Mouse (Mus musculus): ENCODE results near the gene Kcnb1. TPM values are rescaled to one million over a fixed set of nuclear protein-coding genes. Genes with fewer than 3 reads are reported as not detected.

Gene Kcnb1
- polyA plus RNA-seq, 1 experiment from 2014 or later, result 3.5 TPM

- ATAC-seq (ENCODE audit: low FRiP score) (no peak), DNase-seq (ENCODE audit: low spot score) (no peak)
- WGBS, result 83% methylated on average over 8 of the region's 8 CpGs
- no peak overlapping the region for H3K9ac ChIP-seq
- no peak overlapping the region for H3K27ac ChIP-seq
- H3K27me3 ChIP-seq (ENCODE audit: control insufficient read depth, insufficient read depth, low read length), result no peaks in the 10 kb centered on the region
- 0 out of 2 replicates have a peak, but pooled peaks cover 5% of the 10 kb centered on the region for H3K4me1 ChIP-seq (replicated peaks; ENCODE audit: control insufficient read depth, insufficient read depth, low read length)
- no peak overlapping the region for H3K4me3 ChIP-seq (replicated peaks; ENCODE audit: low read length)
- peaks cover 4% of the 10 kb centered on the region; the same call in 1 of the 2 replicates for H3K36me3 ChIP-seq (replicated peaks; ENCODE audit: control insufficient read depth, insufficient read depth)
- H3K4me2 ChIP-seq (replicated peaks), result no peak overlapping the region
- no peaks in the 10 kb centered on the region for H3K9me3 ChIP-seq (ENCODE audit: control insufficient read depth, low read length)
Measured at GRCm38 (mm10) chr2:167181096-167181495, 8.9 kb downstream of the Kcnb1 start.

GRCm38 (mm10) chr2:167179301-167179700 is 10.7 kb downstream of the Kcnb1 start:
- no peak for ATAC-seq (ENCODE audit: low FRiP score)
- H3K36me3 ChIP-seq (replicated peaks; ENCODE audit: control insufficient read depth, insufficient read depth), result peaks cover 4% of the 10 kb centered on the region; the same call in 1 of the 2 replicates
- no peaks in the 10 kb centered on the region for H3K9me3 ChIP-seq (ENCODE audit: control insufficient read depth, low read length)
- no peak overlapping the region for H3K27ac ChIP-seq
- no peak for DNase-seq (ENCODE audit: low spot score)
- WGBS, result 89% methylated on average over 10 of the region's 10 CpGs
- H3K27me3 ChIP-seq (ENCODE audit: control insufficient read depth, insufficient read depth, low read length), result no peaks in the 10 kb centered on the region
- 0 out of 2 replicates have a peak, but pooled peaks cover 2% of the 10 kb centered on the region for H3K4me1 ChIP-seq (replicated peaks; ENCODE audit: control insufficient read depth, insufficient read depth, low read length)
- no peak overlapping the region for H3K4me3 ChIP-seq (replicated peaks; ENCODE audit: low read length)
- H3K9ac ChIP-seq, result no peak overlapping the region
- no peak overlapping the region for H3K4me2 ChIP-seq (replicated peaks)

- WGBS, result 63% methylated on average over 10 of the region's 10 CpGs
Measured at GRCm38 (mm10) chr2:167177231-167177641, 12.7 kb downstream of the Kcnb1 start.

GRCm38 (mm10) chr2:167175284-167175683 is 14.7 kb downstream of the Kcnb1 start:
- Histone ChIP-seq H3K4me1 (replicated peaks; ENCODE audit: control insufficient read depth, insufficient read depth, low read length) (no peaks in the 10 kb centered on the region), H3K9me3 (ENCODE audit: control insufficient read depth, low read length) (no peaks in the 10 kb centered on the region), H3K27ac (no peak overlapping the region), H3K4me2 (replicated peaks) (no peak overlapping the region), H3K9ac (no peak overlapping the region), H3K27me3 (ENCODE audit: control insufficient read depth, insufficient read depth, low read length) (no peaks in the 10 kb centered on the region), H3K4me3 (replicated peaks; ENCODE audit: low read length) (no peak overlapping the region), H3K36me3 (replicated peaks; ENCODE audit: control insufficient read depth, insufficient read depth) (no peaks in the 10 kb centered on the region; the same call in 1 of the 2 replicates)
- ATAC-seq (ENCODE audit: low FRiP score), result no peak
- 91% methylated on average over 6 of the region's 6 CpGs for WGBS
- no peak for DNase-seq (ENCODE audit: low spot score)

More at GRCm38 (mm10) chr2:167177231-167177641, 12.7 kb downstream of the Kcnb1 start:
- Histone ChIP-seq H3K27me3 (ENCODE audit: control insufficient read depth, insufficient read depth, low read length) (no peaks in the 10 kb centered on the region), H3K36me3 (replicated peaks; ENCODE audit: control insufficient read depth, insufficient read depth) (no peaks in the 10 kb centered on the region; the same call in 1 of the 2 replicates), H3K4me3 (replicated peaks; ENCODE audit: low read length) (no peak overlapping the region), H3K9me3 (ENCODE audit: control insufficient read depth, low read length) (no peaks in the 10 kb centered on the region), H3K27ac (no peak overlapping the region), H3K4me1 (replicated peaks; ENCODE audit: control insufficient read depth, insufficient read depth, low read length) (no peaks in the 10 kb centered on the region), H3K9ac (no peak overlapping the region), H3K4me2 (replicated peaks) (no peak overlapping the region)
- DNase-seq (ENCODE audit: low spot score) (no peak), ATAC-seq (ENCODE audit: low FRiP score) (no peak)

GRCm38 (mm10) chr2:167173051-167173875 is 16.7 kb downstream of the Kcnb1 start:
- Histone ChIP-seq H3K9ac (no peak overlapping the region), H3K4me3 (replicated peaks; ENCODE audit: low read length) (no peak overlapping the region), H3K27me3 (ENCODE audit: control insufficient read depth, insufficient read depth, low read length) (no peaks in the 10 kb centered on the region), H3K9me3 (ENCODE audit: control insufficient read depth, low read length) (no peaks in the 10 kb centered on the region), H3K27ac (no peak overlapping the region), H3K36me3 (replicated peaks; ENCODE audit: control insufficient read depth, insufficient read depth) (no peaks in the 10 kb centered on the region; the same call in 1 of the 2 replicates), H3K4me2 (replicated peaks) (no peak overlapping the region), H3K4me1 (replicated peaks; ENCODE audit: control insufficient read depth, insufficient read depth, low read length) (no peaks in the 10 kb centered on the region)
- 80% methylated on average over 5 of the region's 5 CpGs for WGBS
- ATAC-seq (ENCODE audit: low FRiP score) (no peak), DNase-seq (ENCODE audit: low spot score) (no peak)

GRCm38 (mm10) chr2:167167515-167168212 is 22.3 kb downstream of the Kcnb1 start:
- 65% methylated on average over 11 of the region's 11 CpGs for WGBS
- Histone ChIP-seq H3K9me3 (ENCODE audit: control insufficient read depth, low read length) (no peaks in the 10 kb centered on the region), H3K27me3 (ENCODE audit: control insufficient read depth, insufficient read depth, low read length) (no peaks in the 10 kb centered on the region), H3K4me2 (replicated peaks) (no peak overlapping the region), H3K27ac (no peak overlapping the region), H3K4me1 (replicated peaks; ENCODE audit: control insufficient read depth, insufficient read depth, low read length) (no peaks in the 10 kb centered on the region), H3K4me3 (replicated peaks; ENCODE audit: low read length) (no peak overlapping the region), H3K36me3 (replicated peaks; ENCODE audit: control insufficient read depth, insufficient read depth) (no peaks in the 10 kb centered on the region), H3K9ac (no peak overlapping the region)
- no peak for ATAC-seq (ENCODE audit: low FRiP score)
- DNase-seq (ENCODE audit: low spot score), result no peak

GRCm38 (mm10) chr2:167163600-167163999 is 26.4 kb downstream of the Kcnb1 start:
- H3K4me1 ChIP-seq (replicated peaks; ENCODE audit: control insufficient read depth, insufficient read depth, low read length), result no peaks in the 10 kb centered on the region
- no peaks in the 10 kb centered on the region for H3K27me3 ChIP-seq (ENCODE audit: control insufficient read depth, insufficient read depth, low read length)
- no peak overlapping the region for H3K4me2 ChIP-seq (replicated peaks)
- no peaks in the 10 kb centered on the region for H3K9me3 ChIP-seq (ENCODE audit: control insufficient read depth, low read length)
- ATAC-seq (ENCODE audit: low FRiP score) (no peak), DNase-seq (ENCODE audit: low spot score) (no peak)
- H3K4me3 ChIP-seq (replicated peaks; ENCODE audit: low read length), result no peak overlapping the region
- no peak overlapping the region for H3K27ac ChIP-seq
- no peaks in the 10 kb centered on the region for H3K36me3 ChIP-seq (replicated peaks; ENCODE audit: control insufficient read depth, insufficient read depth)
- WGBS, result 95% methylated on average over 9 of the region's 9 CpGs
- no peak overlapping the region for H3K9ac ChIP-seq

GRCm38 (mm10) chr2:167163134-167163533 is 26.8 kb downstream of the Kcnb1 start:
- Histone ChIP-seq H3K9ac (no peak overlapping the region), H3K4me2 (replicated peaks) (no peak overlapping the region), H3K27ac (no peak overlapping the region), H3K27me3 (ENCODE audit: control insufficient read depth, insufficient read depth, low read length) (no peaks in the 10 kb centered on the region), H3K9me3 (ENCODE audit: control insufficient read depth, low read length) (no peaks in the 10 kb centered on the region), H3K4me1 (replicated peaks; ENCODE audit: control insufficient read depth, insufficient read depth, low read length) (no peaks in the 10 kb centered on the region), H3K36me3 (replicated peaks; ENCODE audit: control insufficient read depth, insufficient read depth) (no peaks in the 10 kb centered on the region), H3K4me3 (replicated peaks; ENCODE audit: low read length) (no peak overlapping the region)
- ATAC-seq (ENCODE audit: low FRiP score) (no peak), DNase-seq (ENCODE audit: low spot score) (no peak)
- WGBS, result 84% methylated on average over 10 of the region's 10 CpGs

GRCm38 (mm10) chr2:167162516-167163021 is 27.4 kb downstream of the Kcnb1 start:
- Histone ChIP-seq H3K4me3 (replicated peaks; ENCODE audit: low read length) (no peak overlapping the region), H3K4me1 (replicated peaks; ENCODE audit: control insufficient read depth, insufficient read depth, low read length) (no peaks in the 10 kb centered on the region), H3K9me3 (ENCODE audit: control insufficient read depth, low read length) (no peaks in the 10 kb centered on the region), H3K36me3 (replicated peaks; ENCODE audit: control insufficient read depth, insufficient read depth) (no peaks in the 10 kb centered on the region), H3K9ac (no peak overlapping the region), H3K4me2 (replicated peaks) (no peak overlapping the region), H3K27me3 (ENCODE audit: control insufficient read depth, insufficient read depth, low read length) (no peaks in the 10 kb centered on the region), H3K27ac (no peak overlapping the region)
- DNase-seq (ENCODE audit: low spot score) (peak; percentile 38), ATAC-seq (ENCODE audit: low FRiP score) (no peak)
- 68% methylated on average over 10 of the region's 10 CpGs for WGBS
